Mouse (Mus musculus): ENCODE data around the gene Rhog. TPM values are rescaled to one million over a fixed set of nuclear protein-coding genes. Genes with fewer than 3 reads are reported as not detected.

The Rhog gene
- polyA plus RNA-seq, 2 experiments: 31.4 to 53.4 TPM

DNA sequence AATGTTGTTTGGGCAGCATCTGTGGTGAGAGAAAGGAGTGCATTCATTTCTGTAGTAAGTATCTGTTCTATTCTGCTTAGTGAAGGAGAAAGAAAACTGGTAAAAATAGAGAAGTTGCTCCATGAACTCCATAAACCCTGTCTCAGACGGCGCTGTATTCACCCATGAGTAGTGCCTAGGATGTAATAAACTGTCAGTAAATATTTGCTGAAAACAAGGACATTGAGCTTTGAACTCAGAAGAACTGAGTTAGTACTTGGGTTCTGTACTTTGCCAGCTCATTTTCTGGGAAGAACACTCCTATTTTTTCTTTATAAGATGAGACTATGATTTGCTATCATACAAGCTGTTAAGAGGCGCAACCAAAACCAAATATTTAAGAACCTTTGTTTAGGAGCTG lies 36.4 kb upstream of the Rhog start:
- H3K9me3 ChIP-seq (ENCODE audit: control insufficient read depth, low read length): no peaks in the 10 kb centered on the region
- no peak for TF ChIP-seq CTCF (IDR thresholded peaks at IDR 0.05; ENCODE audit: low read depth)
- H3K9ac ChIP-seq (replicated peaks): no peak overlapping the region
- H3K4me2 ChIP-seq (ENCODE audit: low read depth): no peak overlapping the region
- ATAC-seq (ENCODE audit: insufficient read depth) (no peak), DNase-seq (ENCODE audit: low read depth in 3 of 3, low spot score in 3 of 3) (no peak)
- no peak overlapping the region for H3K27ac ChIP-seq
- 78% methylated on average over 3 of the region's 3 CpGs for WGBS (ENCODE audit: insufficient replicate concordance)
- no peaks in the 10 kb centered on the region for H3K27me3 ChIP-seq (ENCODE audit: control insufficient read depth, insufficient read depth, low read length)
- no peak overlapping the region for H3K4me3 ChIP-seq (ENCODE audit: insufficient read depth in 1 of 2, low read depth in 2 of 2, low read length in 2 of 2)
- no peaks in the 10 kb centered on the region for H3K36me3 ChIP-seq (replicated peaks; ENCODE audit: control insufficient read depth, insufficient read depth, low read depth)
- H3K4me1 ChIP-seq (replicated peaks; ENCODE audit: control insufficient read depth in 2 of 2, insufficient read depth in 2 of 2, low read length in 1 of 2): peaks cover 0 to 4% of the 10 kb centered on the region in 2 experiments; a peak in 1 of 4 replicates

DNA sequence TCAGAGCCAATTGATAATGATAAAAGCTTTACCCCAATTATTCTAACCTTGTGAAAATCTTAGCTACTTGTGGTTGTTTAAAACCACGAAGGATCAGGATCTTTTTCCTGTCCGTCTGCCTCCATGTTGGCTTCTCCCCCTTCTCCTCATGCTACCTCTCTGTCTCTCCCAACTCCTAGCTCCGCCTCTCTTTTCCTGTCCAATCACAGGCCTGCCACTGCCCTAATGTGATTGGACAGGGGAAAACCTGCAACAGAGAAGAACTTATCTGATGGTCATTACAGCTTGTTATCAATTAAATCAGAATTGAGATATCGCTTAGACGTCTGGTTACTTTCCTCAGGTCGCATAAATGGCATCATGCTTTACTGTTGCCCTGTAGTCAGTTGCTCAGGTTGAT lies 33.6 kb upstream of the Rhog start:
- H3K4me2 ChIP-seq (ENCODE audit: low read depth): no peak overlapping the region
- no peaks in the 10 kb centered on the region for H3K27me3 ChIP-seq (ENCODE audit: control insufficient read depth, insufficient read depth, low read length)
- H3K9me3 ChIP-seq (ENCODE audit: control insufficient read depth, low read length): no peaks in the 10 kb centered on the region
- no peaks in the 10 kb centered on the region for H3K36me3 ChIP-seq (replicated peaks; ENCODE audit: control insufficient read depth, insufficient read depth, low read depth)
- DNase-seq (ENCODE audit: low read depth in 3 of 3, low spot score in 3 of 3) (no peak), ATAC-seq (ENCODE audit: insufficient read depth) (no peak)
- H3K9ac ChIP-seq (replicated peaks): no peak overlapping the region
- H3K4me1 ChIP-seq (replicated peaks; ENCODE audit: control insufficient read depth in 2 of 2, insufficient read depth in 2 of 2, low read length in 1 of 2): peaks cover 0 to 4% of the 10 kb centered on the region in 2 experiments; a peak in 1 of 4 replicates
- TF ChIP-seq CTCF (IDR thresholded peaks at IDR 0.05; ENCODE audit: low read depth) (no peak), EP300 (IDR thresholded peaks at IDR 0.05; ENCODE audit: low read depth) (no peak)
- no peak overlapping the region for H3K4me3 ChIP-seq (ENCODE audit: insufficient read depth in 1 of 2, low read depth in 2 of 2, low read length in 2 of 2)
- WGBS (ENCODE audit: insufficient replicate concordance): 74% methylated on average over 6 of the region's 6 CpGs
- H3K27ac ChIP-seq: no peak overlapping the region

DNA sequence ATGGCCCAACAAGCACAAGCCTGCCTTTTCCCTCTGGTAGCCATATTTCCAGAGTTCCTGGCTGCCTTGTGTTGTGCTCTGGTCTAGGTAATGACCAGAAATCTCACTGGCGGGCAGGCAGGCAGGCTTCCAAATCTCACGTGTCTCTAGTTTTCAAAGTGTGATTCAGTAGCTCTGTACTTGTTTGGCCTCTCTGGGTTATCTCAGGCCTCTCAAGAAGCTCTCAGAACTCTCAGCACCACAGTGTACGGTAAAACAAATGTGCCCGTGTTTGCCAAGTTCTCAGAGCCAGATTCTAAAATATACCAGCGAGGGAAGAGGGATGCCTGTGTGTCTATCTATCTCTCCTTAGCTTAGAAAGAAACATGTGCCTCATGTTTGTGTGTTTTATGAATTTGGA lies 26.4 kb upstream of the Rhog start:
- Histone ChIP-seq H3K4me3 (ENCODE audit: insufficient read depth in 1 of 2, low read depth in 2 of 2, low read length in 2 of 2) (no peak overlapping the region), H3K4me2 (ENCODE audit: low read depth) (no peak overlapping the region), H3K36me3 (replicated peaks; ENCODE audit: control insufficient read depth, insufficient read depth, low read depth) (no peaks in the 10 kb centered on the region), H3K27ac (no peak overlapping the region), H3K27me3 (ENCODE audit: control insufficient read depth, insufficient read depth, low read length) (no peaks in the 10 kb centered on the region), H3K9me3 (ENCODE audit: control insufficient read depth, low read length) (no peaks in the 10 kb centered on the region), H3K9ac (replicated peaks) (no peak overlapping the region), H3K4me1 (replicated peaks; ENCODE audit: control insufficient read depth in 2 of 2, insufficient read depth in 2 of 2, low read length in 1 of 2) (no peaks in the 10 kb centered on the region)
- DNase-seq (ENCODE audit: low read depth in 3 of 3, low spot score in 3 of 3) (no peak), ATAC-seq (ENCODE audit: insufficient read depth) (no peak)
- TF ChIP-seq EP300 (IDR thresholded peaks at IDR 0.05; ENCODE audit: low read depth) (no peak), CTCF (IDR thresholded peaks at IDR 0.05; ENCODE audit: low read depth) (no peak)
- 70% methylated on average over 5 of the region's 5 CpGs for WGBS (ENCODE audit: insufficient replicate concordance)

DNA sequence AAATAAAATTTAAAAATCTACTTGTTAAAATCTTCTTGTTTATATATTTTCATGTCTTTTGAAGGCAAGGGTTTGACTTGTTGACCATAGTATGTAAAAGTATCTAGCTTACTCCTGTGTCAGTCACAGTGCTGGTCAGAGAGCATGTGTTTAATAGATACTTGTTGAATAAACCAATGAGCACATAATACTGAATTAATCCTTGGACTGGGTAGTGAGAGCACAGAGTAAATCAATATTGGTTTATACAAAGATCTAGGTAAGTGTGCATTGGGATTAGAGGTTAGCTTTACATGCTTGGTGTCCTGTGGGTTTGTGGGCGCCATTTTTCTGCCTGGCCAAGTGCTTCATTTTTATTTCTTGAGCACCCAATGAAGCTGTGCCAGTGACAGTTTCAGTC lies 25.5 kb upstream of the Rhog start:
- DNase-seq (ENCODE audit: low read depth in 3 of 3, low spot score in 3 of 3) (no peak), ATAC-seq (ENCODE audit: insufficient read depth) (no peak)
- Histone ChIP-seq H3K27me3 (ENCODE audit: control insufficient read depth, insufficient read depth, low read length) (no peaks in the 10 kb centered on the region), H3K4me1 (replicated peaks; ENCODE audit: control insufficient read depth in 2 of 2, insufficient read depth in 2 of 2, low read length in 1 of 2) (no peaks in the 10 kb centered on the region), H3K27ac (no peak overlapping the region), H3K36me3 (replicated peaks; ENCODE audit: control insufficient read depth, insufficient read depth, low read depth) (no peaks in the 10 kb centered on the region), H3K4me2 (ENCODE audit: low read depth) (no peak overlapping the region), H3K9me3 (ENCODE audit: control insufficient read depth, low read length) (no peaks in the 10 kb centered on the region), H3K4me3 (ENCODE audit: insufficient read depth in 1 of 2, low read depth in 2 of 2, low read length in 2 of 2) (no peak overlapping the region), H3K9ac (replicated peaks) (no peak overlapping the region)
- TF ChIP-seq EP300 (IDR thresholded peaks at IDR 0.05; ENCODE audit: low read depth) (no peak), CTCF (IDR thresholded peaks at IDR 0.05; ENCODE audit: low read depth) (no peak)
- 68% methylated on average over 1 of the region's 1 CpGs for WGBS (ENCODE audit: insufficient replicate concordance)

DNA sequence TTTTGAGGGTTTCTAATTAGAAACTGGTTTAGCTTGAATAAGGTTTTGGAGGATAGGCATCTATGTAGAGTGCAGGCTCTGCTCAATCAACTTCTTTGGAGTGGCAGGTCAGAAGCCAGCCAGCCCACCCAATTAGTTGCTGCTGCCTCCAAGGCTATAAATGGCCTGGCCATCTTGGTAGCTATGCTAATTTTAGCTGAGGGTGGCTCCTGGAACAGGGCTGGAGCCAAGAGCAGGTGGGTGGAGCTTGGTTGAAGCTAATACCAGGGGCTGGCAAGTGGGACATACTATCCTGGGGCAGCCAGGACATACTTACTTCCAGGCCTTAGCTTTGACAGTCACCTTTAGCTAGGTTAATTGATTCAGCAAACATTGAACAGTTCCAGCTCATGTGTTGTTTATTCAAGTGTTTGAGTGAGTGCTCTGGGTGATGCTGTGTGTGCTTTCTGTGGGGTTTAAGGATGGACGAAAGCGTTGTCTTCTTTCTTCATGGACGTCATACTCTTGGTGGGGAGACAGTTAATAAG lies 16.6 kb upstream of the Rhog start:
- no peaks in the 10 kb centered on the region for H3K9me3 ChIP-seq (ENCODE audit: control insufficient read depth, low read length)
- TF ChIP-seq EP300 (IDR thresholded peaks at IDR 0.05; ENCODE audit: low read depth) (no peak), CTCF (IDR thresholded peaks at IDR 0.05; ENCODE audit: low read depth) (no peak)
- H3K9ac ChIP-seq (replicated peaks): no peak overlapping the region
- H3K4me3 ChIP-seq (ENCODE audit: insufficient read depth in 1 of 2, low read depth in 2 of 2, low read length in 2 of 2): no peak overlapping the region
- no peak overlapping the region for H3K4me2 ChIP-seq (ENCODE audit: low read depth)
- WGBS (ENCODE audit: insufficient replicate concordance): 81% methylated on average over 3 of the region's 3 CpGs
- H3K27ac ChIP-seq: no peak overlapping the region
- DNase-seq (ENCODE audit: low read depth in 3 of 3, low spot score in 3 of 3) (no peak), ATAC-seq (ENCODE audit: insufficient read depth) (no peak)
- no peaks in the 10 kb centered on the region for H3K27me3 ChIP-seq (ENCODE audit: control insufficient read depth, insufficient read depth, low read length)
- peaks cover 23 to 30% of the 10 kb centered on the region in 2 experiments for H3K4me1 ChIP-seq (replicated peaks; ENCODE audit: control insufficient read depth in 2 of 2, insufficient read depth in 2 of 2, low read length in 1 of 2)
- no peaks in the 10 kb centered on the region for H3K36me3 ChIP-seq (replicated peaks; ENCODE audit: control insufficient read depth, insufficient read depth, low read depth)
